In genomic region chr16:34440994-34441414, GRCm38 (mm10) we compare ENCODE assay signal across 8 mouse cellular contexts.
A peak's percentile ranks its signal among the peaks of the same experiment; 100 is the strongest.
DNase-seq lines count a peak whose midpoint lies in the region; ATAC-seq and TF ChIP-seq lines count a peak whose summit lies in the region.

No protein-coding gene starts in this region.

- no peak overlapping the region for H3K4me2 ChIP-seq in forebrain, embryonic 13.5 days
- H3K4me2 ChIP-seq in heart, postnatal 0 days (ENCODE audit: low read depth, low read length) = no peak overlapping the region; the same call in 1 of the 2 replicates
- H3K4me2 ChIP-seq in stomach, embryonic 15.5 days = no peak overlapping the region

- H3K27me3 ChIP-seq in forebrain, embryonic 13.5 days = no peaks in the 10 kb centered on the region
- no peaks in the 10 kb centered on the region for H3K27me3 ChIP-seq in heart, postnatal 0 days (ENCODE audit: control insufficient read depth, insufficient read depth, low read length)
- no peaks in the 10 kb centered on the region for H3K27me3 ChIP-seq in stomach, embryonic 15.5 days (replicated peaks)

- H3K4me1 ChIP-seq in forebrain, embryonic 13.5 days = peaks cover 38% of the 10 kb centered on the region
- peaks cover 28% of the 10 kb centered on the region for H3K4me1 ChIP-seq in heart, postnatal 0 days (ENCODE audit: control insufficient read depth, insufficient read depth)
- H3K4me1 ChIP-seq in stomach, embryonic 15.5 days = peaks cover 22% of the 10 kb centered on the region

- no peak for TF ChIP-seq CTCF in heart, postnatal 0 days (IDR thresholded peaks at IDR 0.05; ENCODE audit: low read depth)

- peak; percentile 74 for ATAC-seq in forebrain, embryonic 13.5 days
- ATAC-seq in heart, postnatal 0 days (ENCODE audit: insufficient read depth, low read depth) = peak; percentile 90
- peak; percentile 95 for ATAC-seq in stomach, embryonic 15.5 days (ENCODE audit: insufficient read depth, low FRiP score, low read depth)
- no peak for ATAC-seq in erythroid progenitor cell, adult 5-6 weeks (replicated peaks; ENCODE audit: low FRiP score, poor library complexity, severe bottlenecking)

- H3K27ac ChIP-seq in forebrain, embryonic 13.5 days = peak overlapping the region; percentile 60
- H3K27ac ChIP-seq in heart, postnatal 0 days (ENCODE audit: low read depth) = peak overlapping the region; percentile 66
- H3K27ac ChIP-seq in stomach, embryonic 15.5 days = peak overlapping the region; percentile 86

- H3K36me3 ChIP-seq in forebrain, embryonic 13.5 days (ENCODE audit: poor library complexity, severe bottlenecking) = no peaks in the 10 kb centered on the region
- H3K36me3 ChIP-seq in heart, postnatal 0 days (replicated peaks; ENCODE audit: control insufficient read depth, insufficient read depth, low read length) = no peaks in the 10 kb centered on the region
- no peaks in the 10 kb centered on the region for H3K36me3 ChIP-seq in stomach, embryonic 15.5 days

- H3K9me3 ChIP-seq in forebrain, embryonic 13.5 days (replicated peaks) = no peaks in the 10 kb centered on the region
- H3K9me3 ChIP-seq in heart, postnatal 0 days (replicated peaks; ENCODE audit: control insufficient read depth, low read length) = no peaks in the 10 kb centered on the region
- no peaks in the 10 kb centered on the region for H3K9me3 ChIP-seq in stomach, embryonic 15.5 days

- no peak overlapping the region for H3K9ac ChIP-seq in forebrain, embryonic 13.5 days
- H3K9ac ChIP-seq in heart, postnatal 0 days (replicated peaks; ENCODE audit: low read depth, low read length) = no peak overlapping the region
- H3K9ac ChIP-seq in stomach, embryonic 15.5 days = no peak overlapping the region

- whole genome bisulfite sequencing in forebrain, embryonic 13.5 days = 24% methylated on average over 4 of the region's 4 CpGs
- 10% methylated on average over 4 of the region's 4 CpGs for WGBS in heart, postnatal 0 days
- WGBS in stomach, embryonic 15.5 days = 16% methylated on average over 4 of the region's 4 CpGs

- peak; percentile 46; the same call in 1 of the 2 replicates for TF ChIP-seq EP300 in heart, postnatal 0 days (IDR thresholded peaks at IDR 0.05; ENCODE audit: low read depth)

- peak; percentile 8 for DNase-seq in retina, adult 2 months (ENCODE audit: low read depth, low spot score)
- no peak for DNase-seq in retina, embryonic 14.5 days (ENCODE audit: low spot score)
- DNase-seq in heart, postnatal 0 days (ENCODE audit: low spot score) = peak; percentile 88
- DNase-seq in kidney, postnatal 14 days = peak; percentile 88
- peak; percentile 83 to 92 for DNase-seq in lung, postnatal 4 days

- H3K4me3 ChIP-seq in forebrain, embryonic 13.5 days = no peak overlapping the region
- no peak overlapping the region for H3K4me3 ChIP-seq in heart, postnatal 0 days (ENCODE audit: low read depth, low read length)
- no peak overlapping the region for H3K4me3 ChIP-seq in stomach, embryonic 15.5 days (replicated peaks)
